Mouse (Mus musculus) lung, adult 2 months (tissue): ENCODE measurements around the gene Dennd2d. TPM values are rescaled to one million over a fixed set of nuclear protein-coding genes. Genes with fewer than 3 reads are reported as not detected.

Experiments used
- DNase-seq: peaks from one replicate; pipeline ENCODE4 v3.0.0; 2022
- H3K4me1 ChIP-seq: fragments of 200-500 bp; 2 replicates; pipeline ENCODE4 v1.6.1; 2011; ENCODE audit warnings: low read length; ENCODE audit not compliant: control insufficient read depth, insufficient read depth
- H3K4me3 ChIP-seq: fragments of 200-500 bp; replicated peaks from 2 replicates; pipeline ENCODE3; 2011; ENCODE audit warnings: low read depth, mild to moderate bottlenecking, control low read depth, low read length; ENCODE audit errors: extremely low read depth
- CTCF ChIP-seq: fragments of 200-500 bp; IDR thresholded peaks from 2 replicates; pipeline ENCODE4 v1.5.1; 2011; ENCODE audit warnings: mild to moderate bottlenecking, low read length, control low read depth; ENCODE audit not compliant: insufficient read depth
- POLR2A ChIP-seq: fragments of 200-500 bp; IDR thresholded peaks from 2 replicates; pipeline ENCODE4 v1.6.1; 2011; ENCODE audit warnings: low read depth, mild to moderate bottlenecking, control low read depth, low read length, borderline replicate concordance; ENCODE audit errors: extremely low read depth
- WGBS: fragments of 180-500 bp; shearing (Covaris S2); methylation state at CpG from one replicate; pipeline ENCODE4 v1.1.7; 2018; 5-methylcytosine and 5-hydroxymethylcytosine counted together
- polyA plus RNA-seq: library from polyadenylated mRNA; depleted of rRNA; stranded (reverse); fragments of >200 nt; gene quantifications from 2 replicates; pipeline ENCODE4 v1.2.3, GENCODE M21; 2012; rRNA removed

Dennd2d gene
- polyA plus RNA-seq, 1 experiment, result 12.7 TPM

DNA sequence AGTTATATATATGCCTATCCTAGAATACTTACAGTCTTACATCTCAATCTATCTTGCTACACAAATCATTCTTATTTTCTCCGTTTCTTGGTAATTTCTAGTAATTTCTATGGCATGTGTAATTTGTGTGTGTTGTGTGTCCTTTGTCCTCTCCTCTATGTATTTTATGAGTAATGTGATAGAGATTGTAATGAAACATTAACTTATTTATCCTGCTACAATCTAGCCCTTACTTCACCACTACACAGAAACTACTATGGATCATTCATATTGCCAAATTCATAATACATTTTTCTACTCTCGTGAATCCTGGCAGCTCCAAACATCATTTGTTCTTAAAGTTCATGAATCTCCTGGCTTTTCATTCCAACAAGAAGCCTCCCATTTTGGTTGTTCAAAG lies 45.8 kb downstream of the Dennd2d start:
- TF ChIP-seq POLR2A (no peak), CTCF (no peak)
- Histone ChIP-seq H3K4me3 (no peak overlapping the region), H3K4me1 (no peaks in the 10 kb centered on the region; the same call in 1 of the 2 replicates)
- DNase-seq, result no peak
- 90% methylated on average over 2 of the region's 2 CpGs for WGBS

DNA sequence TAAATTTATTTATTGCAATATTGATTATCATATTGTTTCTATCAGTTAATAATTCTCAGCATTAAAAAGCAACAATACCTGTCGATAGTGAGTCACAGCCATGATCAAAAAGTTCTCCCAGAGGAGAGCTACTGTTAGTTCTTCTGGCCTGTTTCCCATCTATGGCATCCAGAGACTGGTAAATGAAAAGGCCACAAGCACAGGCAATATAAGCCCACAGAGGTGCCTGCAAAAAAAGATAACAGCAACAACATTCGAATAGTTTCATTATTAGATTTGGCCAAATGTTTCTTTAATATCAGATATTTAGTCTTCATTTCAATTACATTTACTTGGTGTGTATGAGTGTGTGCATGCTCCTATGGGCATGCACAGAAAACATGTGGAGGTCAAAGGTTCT lies 51.1 kb downstream of the Dennd2d start:
- DNase-seq, result no peak
- H3K4me3 ChIP-seq, result no peak overlapping the region
- H3K4me1 ChIP-seq, result peaks cover 4% of the 10 kb centered on the region
- 94% methylated on average over 2 of the region's 2 CpGs for WGBS
- TF ChIP-seq POLR2A, result no peak

DNA sequence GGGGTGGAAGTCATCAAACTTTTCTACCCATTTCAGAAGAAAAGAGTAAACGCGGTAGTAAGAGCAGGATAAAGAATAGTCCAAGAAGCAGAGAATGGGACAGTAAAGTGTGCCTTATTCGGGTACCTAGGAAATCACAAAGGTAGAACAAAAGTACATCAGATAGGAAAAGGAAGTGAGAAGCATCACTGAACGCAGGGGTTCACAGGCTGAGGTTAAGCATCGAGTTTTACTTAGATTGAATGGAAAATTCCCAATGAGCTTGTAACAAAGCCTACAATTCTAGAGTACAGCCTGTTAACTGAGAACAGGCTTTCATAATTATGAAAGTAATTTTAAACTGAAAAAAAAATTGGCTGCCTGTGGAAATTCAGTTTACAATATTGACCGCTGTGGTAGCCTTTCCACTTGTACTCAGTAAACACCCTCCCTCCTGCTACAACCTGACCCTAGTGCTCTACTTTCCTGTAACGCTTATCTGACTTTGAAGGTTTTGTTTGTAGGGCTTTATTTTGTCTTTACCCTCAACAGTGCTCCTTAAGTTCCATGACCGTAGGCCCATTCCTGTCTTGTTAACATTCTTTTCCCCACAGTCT lies 62.6 kb downstream of the Dennd2d start:
- peaks cover 9% of the 10 kb centered on the region for H3K4me1 ChIP-seq
- no peak overlapping the region for H3K4me3 ChIP-seq
- 52% methylated on average over 8 of the region's 8 CpGs for WGBS
- TF ChIP-seq CTCF, result no peak
- TF ChIP-seq POLR2A, result no peak
- DNase-seq, result no peak

DNA sequence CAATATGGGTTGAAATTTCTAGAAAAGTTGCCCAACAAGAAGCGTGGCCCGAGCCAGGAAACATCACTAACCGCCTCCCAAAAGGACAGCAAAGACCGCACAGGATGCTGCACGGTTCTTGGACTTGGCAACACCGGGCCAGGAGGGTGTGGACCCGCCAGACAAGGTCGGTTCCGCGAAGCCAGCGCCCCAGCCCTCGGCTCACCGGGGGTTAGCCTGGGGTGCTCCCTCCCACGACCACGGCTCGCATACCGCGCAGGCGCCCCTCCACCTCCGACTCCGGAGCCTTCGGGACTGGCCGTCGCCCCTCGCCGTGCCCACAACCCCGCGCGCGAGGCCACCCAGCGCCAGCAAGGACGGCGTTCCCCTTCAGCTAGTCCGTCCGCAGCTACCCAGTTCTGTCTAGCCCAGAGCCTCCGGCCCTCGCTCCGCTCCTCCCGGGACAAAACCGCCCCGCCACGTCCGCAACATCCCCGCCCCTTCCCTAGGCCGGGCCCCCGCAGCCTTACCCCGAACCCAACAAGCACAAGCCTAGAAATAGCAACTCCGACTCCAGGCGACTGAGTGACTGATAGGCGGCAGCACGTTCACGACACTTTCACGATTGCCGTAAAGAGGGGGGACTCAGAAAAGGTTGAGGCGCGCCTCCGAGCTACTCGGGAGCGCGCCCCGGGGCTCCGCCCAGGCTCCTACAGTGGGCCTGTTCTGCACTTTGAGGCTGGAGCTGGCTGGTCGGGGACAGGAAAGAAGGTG lies 65.1 kb downstream of the Dennd2d start, which contains the start of the genes Dram2 and Cept1:
Gene Dram2 (plus strand): TSS at position 628 of the 753 bp plus-strand sequence.
Gene Cept1 (minus strand): TSS at position 632 of the 753 bp plus-strand sequence.
- Histone ChIP-seq H3K4me3 (peak within 1 kb of the TSS; percentile 80), H3K4me1 (peaks cover 16% of the 10 kb centered on the region)
- WGBS, result under 1% methylated on average over 63 of the region's 63 CpGs
- peak; percentile 87 for DNase-seq
- peak; percentile 78; the same call in 1 of the 2 replicates for TF ChIP-seq POLR2A
- TF ChIP-seq CTCF, result no peak

DNA sequence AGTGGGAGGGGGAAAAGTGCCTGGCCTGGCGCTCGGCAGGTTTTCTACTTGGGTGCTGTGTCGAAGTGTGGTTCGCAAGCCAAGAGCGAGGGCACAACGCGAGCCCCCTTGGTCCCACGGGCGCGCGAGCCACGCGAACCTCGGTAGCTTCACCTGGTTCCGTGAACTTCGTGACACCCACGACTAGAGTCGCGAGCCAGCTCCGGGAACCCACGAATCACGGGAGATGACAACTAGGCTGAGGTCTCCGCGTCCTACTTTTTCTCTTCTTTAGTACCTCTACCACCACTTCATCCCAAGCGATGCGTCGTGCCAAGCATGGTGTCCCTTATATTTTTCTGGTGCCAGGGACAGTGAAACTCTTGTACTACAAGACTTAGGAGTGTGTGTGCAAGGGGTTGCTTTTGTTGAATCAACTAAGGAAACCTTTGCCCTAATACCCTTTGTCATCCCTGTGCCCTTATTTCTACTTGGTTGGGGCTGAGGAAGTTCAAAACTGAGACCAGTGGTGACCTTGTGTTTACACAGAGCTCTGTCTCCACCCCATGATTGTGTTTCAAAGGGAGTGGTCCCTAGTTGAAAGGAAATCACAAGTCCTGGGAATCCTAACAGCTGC lies 65.8 kb downstream of the Dennd2d start:
- WGBS, result under 1% methylated on average over 27 of the region's 27 CpGs
- H3K4me3 ChIP-seq, result peak overlapping the region; percentile 80
- DNase-seq, result no peak
- peaks cover 16% of the 10 kb centered on the region for H3K4me1 ChIP-seq
- TF ChIP-seq CTCF, result no peak
- no peak for TF ChIP-seq POLR2A

DNA sequence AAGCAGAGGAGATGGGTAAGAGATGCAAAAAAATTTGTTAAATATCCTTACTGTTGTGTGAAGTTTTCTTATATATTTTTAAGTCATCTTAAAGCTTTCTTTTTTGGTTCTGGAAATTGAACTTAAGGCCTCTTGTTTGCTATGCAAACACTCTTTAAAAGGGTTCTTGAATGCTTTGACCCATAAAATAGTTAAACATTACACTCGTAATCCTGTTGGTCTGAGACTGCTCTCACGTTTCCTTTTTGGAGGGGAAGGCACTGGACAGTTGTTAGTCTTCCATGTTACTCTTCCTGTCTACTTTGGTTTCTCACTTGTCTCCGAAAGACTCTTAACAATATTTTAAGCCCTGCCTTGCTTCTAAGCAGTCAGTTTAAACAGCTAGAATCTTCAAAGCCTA lies 66.8 kb downstream of the Dennd2d start:
- peak overlapping the region; percentile 46 for H3K4me3 ChIP-seq
- 7% methylated on average over 3 of the region's 3 CpGs for WGBS

More for the DNA sequence above, 66.8 kb downstream of the Dennd2d start:
- DNase-seq, result no peak
- peaks cover 21% of the 10 kb centered on the region for H3K4me1 ChIP-seq
- TF ChIP-seq POLR2A (no peak), CTCF (no peak)

Other genes starting within 250 kb of the Dennd2d start
- not detected in 2 replicates for gene Chil6, start 76.2 kb upstream of the Dennd2d start, polyA plus RNA-seq
- gene Dram2, start 65.4 kb downstream of the Dennd2d start, polyA plus RNA-seq, result 43.6 and 65.9 TPM in 2 replicates
- gene Cept1, start 65.4 kb downstream of the Dennd2d start, polyA plus RNA-seq, result 15.6 and 25.2 TPM in 2 replicates
- gene Lrif1, start 202.6 kb downstream of the Dennd2d start, polyA plus RNA-seq, result 2.3 and 2.5 TPM in 2 replicates